Mouse (Mus musculus) forebrain, embryonic 14.5 days (tissue): Measurements from ENCODE around the gene Thada. TPM values are rescaled to one million over a fixed set of nuclear protein-coding genes. Genes with fewer than 3 reads are reported as not detected.
A peak's percentile ranks its signal among the peaks of the same experiment; 100 is the strongest.

ENCODE experiments used
- ATAC-seq: fragments of 200-750 bp; cut with Nextera tagmentation; 2 replicates; pipeline ENCODE4 v1.8.0; 2017; ENCODE audit warnings: mild to moderate bottlenecking, moderate library complexity
- DNase-seq: peaks from one replicate; pipeline ENCODE4 v3.0.0-alpha.2; 2015; ENCODE audit warnings: low spot score
- H3K27ac ChIP-seq: fragments of 300-500 bp; sonication (generic); 2 replicates; pipeline ENCODE4 v1.5.1; 2014; ENCODE audit warnings: low read depth, mild to moderate bottlenecking, control low read depth, low read length, moderate library complexity
- H3K27me3 ChIP-seq: fragments of 300-500 bp; sonication (generic); replicated peaks from 2 replicates; pipeline ENCODE4 v1.6.1; 2014; ENCODE audit warnings: low read length, control low read depth, mixed read lengths; ENCODE audit not compliant: control insufficient read depth, insufficient read depth
- H3K36me3 ChIP-seq: fragments of 300-500 bp; sonication (generic); 2 replicates; pipeline ENCODE4 v1.6.1; 2014; ENCODE audit warnings: low read length, control low read depth; ENCODE audit not compliant: control insufficient read depth, insufficient read depth
- H3K4me1 ChIP-seq: fragments of 300-500 bp; sonication (generic); 2 replicates; pipeline ENCODE4 v1.6.1; 2014; ENCODE audit warnings: antibody characterized with exemption, low read length, control low read depth; ENCODE audit not compliant: control insufficient read depth, insufficient read depth
- H3K4me2 ChIP-seq: fragments of 300-500 bp; sonication (generic); 2 replicates; pipeline ENCODE4 v1.6.1; 2014; ENCODE audit warnings: mild to moderate bottlenecking, control low read depth, low read length
- H3K4me3 ChIP-seq: fragments of 300-500 bp; sonication (generic); 2 replicates; pipeline ENCODE4 v1.5.1; 2014; ENCODE audit warnings: low read depth, low read length, control low read depth
- H3K9ac ChIP-seq: fragments of 300-500 bp; sonication (generic); 2 replicates; pipeline ENCODE4 v1.6.1; 2014; ENCODE audit warnings: mild to moderate bottlenecking, low read length, control low read depth, moderate library complexity
- H3K9me3 ChIP-seq: fragments of 300-500 bp; sonication (generic); replicated peaks from 2 replicates; pipeline ENCODE4 v1.6.1; 2016; ENCODE audit warnings: low read length, control low read depth, mixed read lengths; ENCODE audit not compliant: control insufficient read depth
- WGBS: fragments of 180-500 bp; shearing (Covaris S2); extraction: QIAGEN DNeasy Blood & Tissue Kit; methylation state at CpG from one replicate; pipeline ENCODE4 v1.1.7; 2014; 5-methylcytosine and 5-hydroxymethylcytosine counted together
- polyA plus RNA-seq: library from polyadenylated mRNA; unstranded; fragments of >200 nt; fragmentation: Nextera tagmentation; extraction: Ambion mirVana; gene quantifications from 2 replicates; pipeline ENCODE4 v1.2.1, GENCODE M21; 2014

The Thada gene
- polyA plus RNA-seq, 1 experiment from 2014 or later, result 4.0 TPM

DNA sequence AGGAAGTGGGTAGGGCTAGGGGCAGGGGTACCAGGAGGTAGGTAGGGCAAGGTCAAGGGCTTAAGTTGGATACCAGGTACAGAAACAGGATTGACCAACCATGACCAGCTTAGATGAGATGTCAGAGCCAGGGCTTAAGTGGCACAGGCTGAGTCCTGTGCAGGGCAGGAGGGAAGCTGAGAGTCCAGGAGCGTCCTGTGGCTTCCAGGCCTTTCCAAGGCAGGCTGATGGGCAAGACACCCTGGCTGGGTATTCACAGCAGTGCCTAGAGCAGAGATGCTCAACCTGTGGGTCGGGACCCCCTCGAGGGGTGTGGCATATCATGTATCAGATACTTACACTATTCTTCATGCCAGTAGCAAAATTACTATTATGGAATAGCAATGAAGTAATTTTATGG is 300.3 kb downstream of the Thada start:
- Histone ChIP-seq H3K36me3 (no peaks in the 10 kb centered on the region), H3K4me3 (no peak overlapping the region), H3K4me2 (no peak overlapping the region), H3K9me3 (no peaks in the 10 kb centered on the region), H3K27me3 (no peaks in the 10 kb centered on the region), H3K4me1 (no peaks in the 10 kb centered on the region), H3K9ac (no peak overlapping the region), H3K27ac (no peak overlapping the region)
- no peak for ATAC-seq
- WGBS, result 88% methylated on average over 3 of the region's 3 CpGs
- no peak for DNase-seq

DNA sequence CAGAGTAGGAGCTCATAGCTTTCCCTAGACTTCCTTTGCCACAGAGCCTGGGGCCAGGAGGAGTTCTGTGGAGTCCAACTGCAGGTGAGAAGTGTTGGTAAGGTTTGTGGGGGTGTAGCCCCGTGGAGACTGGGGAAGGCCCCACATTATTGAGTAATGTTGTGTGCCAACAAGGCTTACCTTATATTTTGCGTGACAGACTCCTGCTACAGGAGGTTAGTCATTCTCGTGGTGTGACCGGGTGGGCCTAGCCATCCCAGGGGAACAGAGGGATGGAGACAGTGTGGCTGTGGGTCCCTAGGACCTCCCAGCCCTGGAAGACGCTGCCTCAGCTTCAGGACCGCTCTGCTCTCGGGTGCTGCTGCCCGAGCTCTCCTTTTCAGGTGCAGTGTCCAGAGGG is 301.9 kb downstream of the Thada start:
- H3K4me1 ChIP-seq, result no peaks in the 10 kb centered on the region
- no peak overlapping the region for H3K9ac ChIP-seq
- H3K27me3 ChIP-seq, result no peaks in the 10 kb centered on the region
- H3K4me2 ChIP-seq, result no peak overlapping the region
- DNase-seq (no peak), ATAC-seq (no peak)
- no peak overlapping the region for H3K27ac ChIP-seq
- 84% methylated on average over 8 of the region's 8 CpGs for WGBS
- no peaks in the 10 kb centered on the region for H3K9me3 ChIP-seq
- no peak overlapping the region for H3K4me3 ChIP-seq
- H3K36me3 ChIP-seq, result no peaks in the 10 kb centered on the region

DNA sequence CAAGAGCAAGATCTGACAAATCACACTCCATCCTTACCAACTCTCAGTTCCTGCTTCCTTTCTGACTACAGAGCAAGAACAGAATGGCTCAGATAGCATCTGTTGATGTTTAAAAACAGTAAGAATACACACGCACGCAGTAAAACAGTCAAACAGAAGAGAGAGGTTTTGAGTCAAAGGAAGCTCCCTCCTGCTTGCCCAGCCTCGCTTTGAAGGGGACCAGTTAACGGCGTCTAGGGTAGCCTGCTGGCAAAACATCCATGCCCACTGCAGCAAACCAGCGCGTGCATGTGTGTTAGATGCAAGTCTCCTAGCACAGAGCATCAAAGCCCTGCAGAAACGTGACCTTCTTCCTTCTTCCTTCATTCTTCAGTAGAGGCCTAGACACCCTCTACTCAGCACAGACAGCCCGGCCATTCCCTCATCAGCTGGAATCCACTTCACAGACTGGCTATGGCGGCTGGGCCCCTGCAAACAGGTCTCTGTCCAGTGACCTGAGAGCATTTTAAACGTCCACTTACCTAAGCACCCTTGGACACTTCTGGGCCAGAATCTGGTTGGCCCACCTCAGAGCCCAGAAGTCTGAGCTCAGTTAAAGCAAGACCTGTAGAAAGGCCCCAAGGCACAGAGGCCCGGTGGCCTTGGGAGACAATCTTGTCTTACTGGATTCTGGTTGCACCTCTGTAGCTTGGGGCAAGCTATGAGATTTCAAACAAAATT is 302.8 kb downstream of the Thada start:
- WGBS, result 83% methylated on average over 12 of the region's 12 CpGs
- H3K4me1 ChIP-seq, result no peaks in the 10 kb centered on the region
- H3K4me3 ChIP-seq, result no peak overlapping the region
- DNase-seq, result no peak
- H3K27me3 ChIP-seq, result no peaks in the 10 kb centered on the region
- no peak overlapping the region for H3K27ac ChIP-seq
- H3K9me3 ChIP-seq, result no peaks in the 10 kb centered on the region
- H3K36me3 ChIP-seq, result no peaks in the 10 kb centered on the region
- no peak for ATAC-seq
- H3K4me2 ChIP-seq, result no peak overlapping the region
- no peak overlapping the region for H3K9ac ChIP-seq

DNA sequence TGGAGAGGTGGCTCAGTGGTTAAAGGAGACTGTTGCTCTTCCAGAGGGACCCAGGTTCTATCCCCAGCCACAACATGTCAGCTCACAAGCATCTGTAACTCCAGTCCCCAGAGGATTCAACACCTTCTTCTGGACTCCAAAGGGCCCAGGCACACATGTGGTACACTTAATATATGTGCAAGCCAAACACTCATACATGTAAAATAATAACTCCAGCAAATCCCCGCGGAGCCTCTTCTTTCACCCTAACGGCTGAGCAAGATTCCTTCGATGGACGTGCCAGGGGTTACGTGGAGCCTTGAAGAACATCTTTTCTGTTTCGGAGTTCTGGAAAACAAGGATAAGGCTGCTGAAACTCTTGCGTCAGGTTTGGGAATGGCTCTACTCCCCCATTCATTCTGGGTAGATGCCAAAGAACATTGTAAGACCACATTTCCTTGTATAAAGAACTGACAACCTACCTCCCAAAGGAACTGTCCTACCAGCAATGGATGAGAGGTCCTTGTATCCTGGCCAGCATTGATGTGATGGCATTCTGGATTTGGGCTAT is 303.7 kb downstream of the Thada start:
- no peak overlapping the region for H3K4me3 ChIP-seq
- no peak overlapping the region for H3K27ac ChIP-seq
- H3K4me2 ChIP-seq, result no peak overlapping the region
- DNase-seq, result no peak
- H3K27me3 ChIP-seq, result no peaks in the 10 kb centered on the region
- H3K9me3 ChIP-seq, result no peaks in the 10 kb centered on the region
- ATAC-seq, result no peak
- H3K4me1 ChIP-seq, result no peaks in the 10 kb centered on the region
- WGBS, result 86% methylated on average over 8 of the region's 8 CpGs
- H3K9ac ChIP-seq, result no peak overlapping the region
- no peaks in the 10 kb centered on the region for H3K36me3 ChIP-seq

DNA sequence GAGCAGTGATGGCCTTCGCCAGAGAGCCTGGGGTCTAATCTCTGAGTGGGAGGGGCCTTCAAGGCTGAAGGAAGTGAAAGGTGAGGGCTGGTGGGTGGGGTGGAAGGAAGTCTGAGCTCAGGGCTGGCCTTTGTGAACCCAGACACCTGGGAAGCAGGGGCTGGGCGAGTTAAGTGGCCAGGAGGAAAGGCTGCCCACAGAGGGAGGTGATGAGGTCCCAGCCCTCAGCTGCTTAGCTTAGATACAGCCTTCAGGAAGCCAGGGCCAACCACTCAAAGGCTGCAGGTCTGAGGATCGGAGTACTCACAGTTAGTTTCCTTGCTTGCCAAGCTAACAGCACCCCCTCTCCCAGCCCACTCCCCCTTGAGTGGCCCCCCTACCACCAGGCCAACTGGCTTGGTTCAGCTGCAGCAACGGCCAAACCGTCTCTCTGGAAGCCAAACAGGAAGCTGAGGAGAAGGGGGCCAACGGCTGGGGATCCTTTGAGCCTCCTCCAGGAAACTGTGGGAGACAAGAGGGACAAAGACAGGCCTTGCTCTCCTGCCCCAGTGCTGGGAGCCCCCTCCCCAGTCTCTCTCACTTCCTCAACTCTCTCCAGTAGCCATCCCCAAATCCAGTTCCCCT is 304.7 kb downstream of the Thada start:
- Histone ChIP-seq H3K27me3 (no peaks in the 10 kb centered on the region), H3K4me3 (no peak overlapping the region), H3K9ac (no peak overlapping the region), H3K9me3 (no peaks in the 10 kb centered on the region), H3K36me3 (no peaks in the 10 kb centered on the region), H3K4me2 (no peak overlapping the region), H3K27ac (no peak overlapping the region), H3K4me1 (no peaks in the 10 kb centered on the region)
- 55% methylated on average over 6 of the region's 6 CpGs for WGBS
- peak; percentile 37; the same call in 1 of the 2 replicates for ATAC-seq
- DNase-seq, result no peak

DNA sequence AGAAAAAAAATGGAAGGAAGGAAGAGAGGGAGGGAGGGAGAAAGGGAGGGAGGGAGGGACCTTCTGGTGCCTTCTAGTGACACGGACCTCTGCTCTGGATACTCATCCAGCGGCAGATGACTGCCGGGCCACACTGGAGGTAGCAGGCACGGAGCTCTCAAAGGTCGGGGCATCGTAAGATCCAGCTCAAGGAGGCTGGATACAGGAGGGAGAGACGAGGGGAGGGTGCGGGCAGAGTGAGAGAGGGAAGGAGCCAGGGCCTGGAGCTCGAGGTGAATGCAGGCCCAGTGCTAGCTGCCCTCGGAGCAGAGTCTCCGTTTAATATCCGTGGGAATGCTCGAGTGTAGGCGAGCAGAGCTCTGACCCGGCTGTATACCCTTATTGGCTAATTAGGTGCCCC is 307.1 kb downstream of the Thada start:
- Histone ChIP-seq H3K4me3 (no peak overlapping the region), H3K27me3 (no peaks in the 10 kb centered on the region), H3K36me3 (no peaks in the 10 kb centered on the region), H3K4me1 (no peaks in the 10 kb centered on the region), H3K9me3 (no peaks in the 10 kb centered on the region), H3K4me2 (no peak overlapping the region), H3K27ac (no peak overlapping the region), H3K9ac (no peak overlapping the region)
- WGBS, result 48% methylated on average over 15 of the region's 15 CpGs
- DNase-seq (no peak), ATAC-seq (no peak)

DNA sequence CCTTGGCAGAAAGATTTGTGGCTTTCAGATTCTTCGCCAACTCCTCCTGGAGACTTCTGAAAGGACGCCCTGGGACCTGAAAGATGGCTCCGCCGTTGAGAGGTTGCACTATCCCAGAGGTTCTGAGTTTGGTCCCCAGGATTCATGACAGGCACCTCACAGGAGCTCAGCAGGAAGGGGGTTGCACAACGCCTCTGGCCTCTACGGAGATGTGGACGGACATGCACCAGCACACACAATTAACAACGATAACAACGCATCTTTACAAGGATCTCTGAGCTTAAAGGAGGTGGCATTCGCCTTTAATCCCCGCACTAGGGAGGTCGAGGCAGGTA is 307.6 kb downstream of the Thada start:
- no peak overlapping the region for H3K4me3 ChIP-seq
- H3K4me1 ChIP-seq, result no peaks in the 10 kb centered on the region
- WGBS, result 89% methylated on average over 12 of the region's 12 CpGs
- no peak overlapping the region for H3K4me2 ChIP-seq
- no peaks in the 10 kb centered on the region for H3K9me3 ChIP-seq
- no peaks in the 10 kb centered on the region for H3K27me3 ChIP-seq
- H3K36me3 ChIP-seq, result no peaks in the 10 kb centered on the region
- H3K9ac ChIP-seq, result no peak overlapping the region
- H3K27ac ChIP-seq, result no peak overlapping the region
- ATAC-seq, result no peak
- no peak for DNase-seq

DNA sequence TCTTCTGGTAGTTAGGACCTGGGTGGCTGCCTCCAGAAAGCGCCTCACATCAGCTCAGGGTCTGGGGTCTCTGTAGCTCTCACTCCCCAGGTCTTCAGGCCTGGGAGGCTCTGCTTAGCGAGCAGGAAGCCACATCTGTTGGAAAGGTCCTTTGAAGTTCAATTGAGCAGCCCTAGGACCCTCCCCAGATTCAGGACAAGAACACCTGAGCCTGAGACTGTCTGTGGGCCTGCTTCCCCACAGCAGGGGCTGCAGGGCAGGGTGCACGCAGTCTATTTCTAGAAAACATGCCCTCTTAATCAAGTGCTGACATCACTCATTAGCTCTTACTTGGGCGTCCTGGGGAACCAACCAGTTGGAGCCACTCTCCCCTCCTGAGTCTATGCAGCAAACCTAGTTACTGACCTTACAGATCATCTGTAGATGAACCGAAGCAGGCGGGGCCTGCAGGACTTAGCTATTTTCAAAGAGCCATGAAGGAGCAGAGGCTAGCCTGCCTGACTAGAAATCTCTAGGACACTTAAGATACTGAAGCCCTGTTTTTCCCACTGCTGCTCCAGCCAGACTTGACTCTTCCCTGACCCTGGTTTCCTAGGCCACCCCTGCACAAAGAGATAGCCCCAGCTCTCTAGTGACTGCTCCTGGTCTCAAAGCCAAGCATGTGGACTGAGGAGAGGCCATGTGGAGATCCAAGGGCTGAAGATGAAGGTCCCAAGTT is 308.1 kb downstream of the Thada start:
- no peak for DNase-seq
- no peak for ATAC-seq
- Histone ChIP-seq H3K4me2 (no peak overlapping the region), H3K27me3 (no peaks in the 10 kb centered on the region), H3K36me3 (no peaks in the 10 kb centered on the region), H3K9ac (no peak overlapping the region), H3K4me1 (no peaks in the 10 kb centered on the region), H3K27ac (no peak overlapping the region), H3K9me3 (no peaks in the 10 kb centered on the region), H3K4me3 (no peak overlapping the region)
- WGBS, result 73% methylated on average over 6 of the region's 6 CpGs
